Mouse (Mus musculus) left cerebral cortex, adult 18-20 months (tissue): ENCODE measurements around the gene Apbb2. TPM values are rescaled to one million over a fixed set of nuclear protein-coding genes. Genes with fewer than 3 reads are reported as not detected.

Experiments used
- DNase-seq, 2 experiments: peaks; one replicate each; pipeline ENCODE4 v3.0.0; 2021 to 2022; ENCODE audit warnings: low spot score in 2 of 2, mixed read lengths in 1 of 2
- total RNA-seq, 2 experiments: library from RNA; stranded (reverse); gene quantifications; 2 replicates each; pipeline ENCODE4 v1.2.3; 2021

Gene Apbb2
- total RNA-seq, 2 experiments from 2014 or later = 58.6 to 65.9 TPM

DNA sequence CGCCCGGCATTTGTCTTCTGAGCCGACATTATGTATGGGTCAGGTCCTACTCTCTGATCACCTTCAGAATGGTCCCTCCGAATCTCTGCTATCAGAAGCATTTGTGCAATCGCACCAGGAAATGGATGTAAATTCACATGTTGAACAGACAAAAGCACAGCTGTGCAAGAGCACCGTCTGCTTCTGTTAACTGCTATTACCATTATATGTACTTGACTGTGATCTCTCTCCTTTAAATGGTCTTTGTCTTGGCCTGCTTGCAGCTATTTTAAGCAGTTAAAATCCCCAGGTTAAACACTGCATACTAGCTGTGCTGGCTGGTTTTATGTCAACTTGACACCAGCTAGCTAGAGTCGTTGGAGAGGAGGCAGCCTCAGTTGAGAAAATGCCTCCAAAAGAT is 132.6 kb downstream of the Apbb2 start:
- no peak for DNase-seq

DNA sequence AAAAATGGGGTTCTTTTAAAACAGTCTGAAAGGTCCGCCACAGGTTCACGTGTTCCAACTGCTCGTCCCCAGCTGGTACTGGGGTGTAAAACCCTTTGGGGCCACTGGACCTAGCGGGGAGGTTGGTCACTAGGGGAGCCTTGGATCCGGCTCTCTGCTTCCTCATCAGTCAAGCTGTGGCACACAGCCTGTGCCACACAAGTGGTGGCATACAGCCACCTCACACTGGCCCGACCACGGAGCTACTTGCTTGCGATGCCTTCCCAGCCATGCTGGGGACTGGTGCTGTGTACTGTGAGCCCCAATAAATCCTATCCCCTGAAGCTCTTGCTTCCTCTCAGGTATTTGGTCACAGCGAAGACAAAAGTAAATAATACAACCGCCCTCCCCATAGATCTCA is 142.3 kb downstream of the Apbb2 start:
- DNase-seq = no peak

DNA sequence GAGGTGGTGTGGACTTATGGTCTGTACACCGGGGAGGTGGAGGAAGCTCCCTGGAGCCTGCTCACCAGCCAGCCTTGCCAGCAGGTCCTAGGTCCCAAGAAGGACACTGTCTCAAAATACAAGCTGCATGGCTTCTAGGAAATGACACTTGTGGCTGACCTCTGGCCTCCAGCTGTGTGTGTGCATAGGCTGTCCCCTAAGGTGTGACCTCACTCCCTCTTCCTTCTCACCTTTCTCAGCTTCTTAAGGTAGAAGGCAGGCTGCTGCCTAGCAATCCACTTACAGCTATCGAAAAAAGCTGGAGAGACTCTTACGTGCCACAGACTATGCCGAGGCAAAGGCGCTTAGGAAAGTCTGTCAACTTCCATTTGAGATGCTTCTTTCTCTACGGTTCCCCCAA is 142.8 kb downstream of the Apbb2 start:
- DNase-seq = no peak

DNA sequence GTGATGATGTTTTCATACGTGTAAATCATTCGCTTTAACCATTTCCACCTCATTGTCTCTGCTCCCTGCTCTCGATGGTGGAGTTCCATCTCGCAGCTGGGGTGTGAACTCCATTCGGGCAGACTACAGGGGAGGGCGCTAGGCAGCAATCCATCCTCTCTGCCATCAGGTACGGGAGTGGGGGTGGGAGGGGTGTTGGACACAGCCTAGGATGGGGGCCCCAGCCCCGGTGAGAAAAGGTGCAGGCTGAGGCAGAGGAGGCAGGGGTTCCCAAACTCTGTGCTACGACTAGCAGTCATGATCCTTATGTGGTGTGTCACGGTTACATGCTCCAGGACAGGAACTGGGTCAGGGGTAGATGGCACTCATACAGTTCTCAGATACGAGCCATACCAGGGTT is 144.4 kb downstream of the Apbb2 start:
- no peak for DNase-seq

DNA sequence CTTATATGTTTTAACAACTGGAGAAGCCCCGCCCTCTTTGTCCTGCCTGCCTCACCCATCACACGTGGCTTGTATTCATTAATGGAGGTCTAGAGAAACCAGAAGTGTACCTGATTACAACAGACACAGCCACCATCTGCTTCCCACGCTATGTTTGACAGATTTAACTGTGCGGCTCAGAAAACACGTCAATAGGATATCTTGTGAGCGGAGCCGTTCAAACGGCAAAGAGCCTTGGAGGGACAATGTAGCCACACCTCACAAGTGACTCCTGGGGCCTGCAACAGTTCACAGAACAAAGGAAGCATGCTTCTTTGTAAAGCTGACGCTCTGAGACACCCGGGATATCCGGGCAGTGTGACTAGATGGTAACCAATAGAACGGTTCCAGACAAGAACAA is 145.0 kb downstream of the Apbb2 start:
- no peak for DNase-seq

DNA sequence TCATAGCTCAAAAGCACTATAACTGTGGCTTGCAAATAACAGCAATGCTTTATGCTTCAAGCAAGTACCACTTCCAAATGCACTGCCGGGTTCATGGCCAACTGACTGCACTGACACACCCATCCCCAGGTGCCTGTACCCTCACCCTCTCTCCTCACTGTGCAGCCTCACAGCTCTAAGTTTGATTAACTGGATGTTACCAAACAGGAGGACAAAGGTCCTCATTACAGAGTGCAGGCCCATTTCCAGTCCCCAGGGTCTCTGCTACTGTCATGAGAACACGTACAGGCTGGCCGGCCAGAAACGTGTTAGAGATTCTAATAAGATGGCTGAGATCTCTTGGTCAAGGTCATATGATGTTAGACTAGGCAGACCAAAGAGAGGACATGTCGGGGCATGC is 147.7 kb downstream of the Apbb2 start:
- no peak for DNase-seq

DNA sequence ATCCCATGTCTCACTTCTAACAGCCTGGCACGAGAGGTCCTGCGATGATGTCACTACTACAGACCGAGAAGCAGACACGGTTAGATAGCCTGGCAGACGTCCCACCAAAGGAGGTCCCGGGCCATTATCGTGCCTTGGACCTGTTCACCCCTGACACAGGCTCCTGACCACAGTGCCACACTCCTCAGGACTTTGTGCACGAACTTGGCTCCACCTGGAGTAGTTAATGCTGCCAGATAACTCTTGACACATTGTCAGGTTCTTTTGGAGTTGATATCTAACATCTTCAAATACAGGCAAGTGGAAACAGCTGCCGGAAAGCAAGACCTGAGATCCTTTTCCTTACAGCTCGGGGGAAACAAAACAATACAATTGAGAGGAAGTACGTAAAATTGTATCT is 148.9 kb downstream of the Apbb2 start:
- no peak for DNase-seq

DNA sequence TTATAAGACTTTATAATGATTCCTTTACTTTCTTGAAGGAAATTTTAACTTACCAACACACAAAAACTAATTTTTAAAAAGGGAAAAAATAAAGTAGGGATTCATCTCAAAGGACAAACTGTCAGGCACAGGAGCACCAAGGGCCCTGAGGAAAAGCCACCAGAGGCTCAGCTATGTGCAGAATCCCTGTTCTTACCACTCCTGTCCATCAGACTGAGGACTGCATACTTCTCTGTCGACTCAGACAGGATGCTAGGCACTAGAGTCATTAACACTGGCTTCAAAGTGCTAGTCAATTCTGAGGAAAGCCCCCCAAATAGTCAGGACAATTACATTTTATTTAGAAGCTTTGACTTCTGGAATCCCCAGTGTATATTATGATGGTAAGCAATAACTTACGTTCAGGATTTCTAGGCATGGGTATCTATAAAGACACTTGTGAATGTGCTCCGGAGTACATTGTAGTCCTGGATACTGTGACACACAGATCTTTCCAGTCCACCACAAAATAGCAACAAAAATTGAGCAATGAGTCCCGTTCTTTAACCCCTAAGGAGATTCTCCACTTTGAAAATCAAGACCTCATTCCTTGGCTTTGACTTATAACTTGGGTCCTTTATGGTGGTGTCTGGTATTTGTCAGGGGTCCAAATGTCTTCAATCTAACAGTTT is 150.1 kb downstream of the Apbb2 start:
- DNase-seq = no peak

DNA sequence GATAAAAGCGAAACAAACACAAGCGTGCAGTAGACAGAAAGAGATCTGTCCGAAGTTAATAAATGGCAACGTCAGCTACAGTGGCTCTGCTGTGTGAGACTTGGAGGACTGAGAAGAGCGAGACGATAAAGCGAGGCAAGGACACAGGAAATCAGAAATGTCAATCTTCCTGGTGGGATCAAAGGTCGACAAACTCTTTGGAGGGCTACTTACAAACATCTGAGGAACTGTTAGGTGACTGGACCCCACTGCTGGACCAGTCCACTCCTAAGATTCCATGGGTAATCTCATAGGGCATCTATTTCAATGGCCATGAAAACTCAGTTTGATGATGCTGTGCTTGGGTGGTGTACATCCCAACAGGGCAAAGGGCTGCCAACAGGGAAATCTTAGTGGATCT is 155.9 kb downstream of the Apbb2 start:
- DNase-seq = no peak

DNA sequence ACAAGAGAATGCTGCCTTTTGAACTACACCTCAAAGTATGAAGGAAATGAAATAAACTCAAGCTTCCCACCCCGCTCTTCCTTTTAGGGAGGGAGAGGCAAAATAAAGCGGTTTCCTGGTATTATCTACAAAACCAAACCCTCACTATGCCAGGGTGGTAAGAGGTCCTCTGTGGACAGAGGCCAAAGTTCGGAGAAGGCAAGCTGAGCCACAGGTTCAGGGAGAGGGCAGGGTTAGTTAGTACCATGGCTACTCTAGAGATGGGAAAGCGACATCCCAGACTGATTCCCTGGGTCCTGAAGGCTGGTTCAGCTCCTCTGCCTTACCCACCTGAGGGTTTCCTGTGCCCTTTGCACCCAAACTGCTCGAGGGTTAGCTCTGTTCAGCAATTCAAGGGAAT is 159.7 kb downstream of the Apbb2 start:
- no peak for DNase-seq

DNA sequence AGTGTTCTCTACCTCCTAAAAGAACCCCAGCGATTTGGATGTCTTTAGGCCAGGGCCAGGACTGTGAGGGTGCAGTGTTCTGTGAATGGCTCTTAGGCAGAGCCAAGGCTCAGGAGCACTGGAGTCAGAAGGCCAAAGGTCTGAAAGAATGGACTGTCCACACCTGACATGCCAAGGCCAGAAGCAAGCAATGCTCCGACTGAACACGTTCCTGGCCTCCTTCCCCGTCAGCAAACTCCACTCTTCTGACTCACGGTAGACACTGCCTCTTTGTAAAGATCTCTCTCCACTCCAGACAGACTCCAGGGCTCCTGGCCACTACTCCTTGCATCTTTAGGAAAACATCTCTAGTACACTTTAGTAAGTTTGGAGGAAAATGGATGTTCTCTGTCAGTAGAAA is 163.3 kb downstream of the Apbb2 start:
- DNase-seq = no peak

DNA sequence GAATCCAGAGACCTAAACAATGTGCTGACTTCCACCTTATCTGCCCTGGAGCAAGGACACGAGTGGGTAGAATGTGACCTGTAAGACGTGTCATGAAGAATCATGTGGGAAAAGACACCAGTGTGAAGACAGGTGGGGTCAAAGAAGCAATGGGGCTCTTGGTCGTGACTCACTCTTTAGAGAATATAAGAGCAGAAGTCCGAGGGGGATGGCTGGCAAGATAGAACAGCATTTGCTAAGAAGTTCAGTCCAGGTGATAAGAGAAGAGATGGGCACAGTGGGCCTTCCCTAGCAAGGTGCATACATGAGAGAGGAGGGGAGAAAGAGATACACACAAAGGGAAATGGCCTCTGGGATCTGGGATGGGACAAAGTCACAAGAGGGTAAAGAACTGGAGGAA is 163.8 kb downstream of the Apbb2 start:
- DNase-seq = no peak

DNA sequence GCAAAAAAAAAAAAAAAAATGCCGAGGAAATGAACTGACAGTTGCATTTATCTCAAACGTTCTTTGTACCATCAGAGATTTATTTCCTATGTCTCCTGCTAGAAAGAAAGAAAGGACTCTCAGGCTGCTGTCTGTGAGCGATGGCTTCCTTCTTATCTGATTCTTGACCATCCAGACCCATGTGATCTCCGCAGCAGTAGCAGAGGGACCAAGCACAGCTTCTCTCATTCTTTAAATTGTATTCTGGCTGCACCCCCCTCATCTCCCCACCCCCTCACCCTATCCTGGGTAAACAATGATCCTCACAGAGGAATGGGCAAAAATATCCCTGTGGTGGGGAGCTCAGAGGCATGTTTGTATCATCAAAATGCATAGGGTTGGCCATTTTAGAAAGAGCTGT is 165.5 kb downstream of the Apbb2 start:
- DNase-seq = no peak

DNA sequence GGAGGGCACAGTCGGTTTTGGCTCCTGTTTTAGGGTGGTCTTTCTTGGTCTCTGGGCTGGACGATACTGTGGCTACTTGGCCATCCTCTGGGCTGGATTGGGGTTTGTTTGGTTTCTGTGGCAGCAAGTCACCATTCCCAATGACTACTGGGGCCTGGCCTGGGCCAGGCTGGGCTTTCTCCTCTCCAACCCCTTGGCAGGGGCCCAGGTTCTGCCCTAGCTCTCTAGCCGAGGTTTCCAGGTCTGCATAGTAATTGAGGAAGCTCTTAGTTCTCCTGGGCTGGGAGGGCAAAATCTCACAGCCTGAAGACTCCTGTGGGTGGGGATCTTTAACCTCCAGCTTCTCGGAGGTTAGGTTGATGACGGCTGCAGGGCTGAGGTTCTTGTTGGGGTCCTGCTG is 167.0 kb downstream of the Apbb2 start:
- peak in 1 of 2 experiments; percentile 14 for DNase-seq

DNA sequence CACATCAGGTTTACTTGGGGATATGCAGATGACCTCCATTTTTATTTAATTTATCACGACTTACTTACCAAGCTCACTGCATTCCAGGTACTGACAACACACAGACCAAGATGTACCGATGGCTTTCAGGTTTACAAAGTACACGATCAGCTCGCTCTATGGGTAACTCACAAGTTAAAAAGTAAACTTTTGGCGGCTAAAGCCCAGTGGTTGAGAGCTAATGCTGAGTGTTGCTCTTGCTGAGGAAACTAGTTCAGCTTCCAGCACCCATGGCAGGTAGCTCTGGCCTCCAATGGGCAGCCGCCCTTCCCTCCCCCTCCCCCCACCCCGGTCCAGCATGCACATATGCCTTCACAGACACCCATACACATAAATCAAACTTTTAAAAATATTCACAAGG is 173.1 kb downstream of the Apbb2 start:
- DNase-seq = no peak

DNA sequence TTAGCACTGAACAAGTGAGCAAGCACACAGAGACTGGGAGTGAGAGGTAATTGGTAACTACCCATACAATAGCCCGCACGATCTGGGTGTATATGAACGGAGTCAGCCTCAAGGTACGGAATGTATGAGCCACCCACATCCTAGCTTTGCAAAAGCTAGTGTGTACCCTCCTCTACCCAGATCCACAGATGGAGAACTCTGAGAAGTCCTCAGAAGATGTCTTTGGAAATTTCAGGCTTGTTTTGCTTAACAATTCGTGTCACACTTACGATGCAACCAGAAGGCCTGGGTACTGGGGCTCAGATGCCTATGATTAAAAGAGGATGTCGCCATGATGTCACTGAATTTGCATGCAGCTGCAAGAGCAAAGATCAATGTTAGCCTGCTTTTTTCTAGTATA is 176.3 kb downstream of the Apbb2 start:
- no peak for DNase-seq

DNA sequence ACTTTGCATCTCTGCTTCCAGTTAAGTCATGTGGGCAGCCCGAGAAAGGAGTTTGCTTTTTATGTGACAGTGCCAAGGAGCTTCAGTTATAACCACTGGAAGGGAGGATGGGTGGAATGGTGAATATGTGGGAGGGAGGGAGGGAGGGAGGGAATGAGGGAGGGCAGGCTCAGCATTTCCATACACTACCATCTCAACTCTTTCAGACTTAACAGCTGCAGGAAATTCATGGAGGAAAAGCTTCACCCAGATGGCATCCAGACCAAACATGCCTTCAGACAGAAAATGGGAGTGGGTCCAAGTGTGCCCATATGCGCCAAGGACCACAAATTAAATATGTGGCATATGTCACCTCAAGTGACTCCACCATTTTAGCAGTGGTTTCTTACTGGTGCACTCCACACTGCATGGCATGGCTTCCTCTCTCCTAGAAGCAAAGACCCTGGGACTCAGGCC is 181.8 kb downstream of the Apbb2 start:
- no peak for DNase-seq

DNA sequence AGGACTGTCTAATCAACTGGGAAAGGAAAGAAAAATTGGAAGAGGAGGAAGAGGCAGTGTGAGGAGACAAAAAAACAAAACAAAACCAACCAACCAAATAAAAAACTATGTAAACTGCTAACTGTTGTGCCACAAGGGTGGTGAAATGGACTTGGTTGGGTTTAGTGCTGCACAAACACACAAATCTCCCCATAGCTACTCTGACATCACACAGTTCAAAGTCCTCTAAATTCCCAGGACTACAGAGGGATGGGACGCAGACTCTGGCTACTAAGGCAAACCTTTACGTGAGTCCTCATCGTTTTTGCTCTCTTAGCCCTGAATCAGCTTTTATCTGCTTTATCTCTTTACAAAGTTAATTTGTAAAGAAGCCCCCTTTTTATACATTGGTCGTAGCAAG is 183.4 kb downstream of the Apbb2 start:
- no peak for DNase-seq

DNA sequence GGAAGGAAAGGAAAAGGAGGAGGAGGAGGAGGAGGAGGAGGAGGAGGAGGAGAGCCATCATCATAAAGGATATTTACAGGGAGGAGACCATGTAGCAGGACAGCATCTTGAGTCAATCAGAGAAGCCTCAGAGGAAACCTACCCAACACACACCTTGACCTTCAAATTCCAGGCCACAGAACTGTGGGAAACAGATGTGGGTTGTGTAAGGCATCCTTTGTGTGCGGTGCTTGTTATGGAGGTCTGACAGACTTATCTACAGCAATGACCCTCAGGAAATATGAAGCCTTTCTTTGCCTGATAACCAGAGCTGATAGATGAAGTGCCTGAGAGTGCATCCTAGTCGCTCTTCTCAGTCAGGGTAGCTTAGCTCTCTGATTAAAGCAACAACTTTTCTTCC is 189.5 kb downstream of the Apbb2 start:
- DNase-seq = no peak

DNA sequence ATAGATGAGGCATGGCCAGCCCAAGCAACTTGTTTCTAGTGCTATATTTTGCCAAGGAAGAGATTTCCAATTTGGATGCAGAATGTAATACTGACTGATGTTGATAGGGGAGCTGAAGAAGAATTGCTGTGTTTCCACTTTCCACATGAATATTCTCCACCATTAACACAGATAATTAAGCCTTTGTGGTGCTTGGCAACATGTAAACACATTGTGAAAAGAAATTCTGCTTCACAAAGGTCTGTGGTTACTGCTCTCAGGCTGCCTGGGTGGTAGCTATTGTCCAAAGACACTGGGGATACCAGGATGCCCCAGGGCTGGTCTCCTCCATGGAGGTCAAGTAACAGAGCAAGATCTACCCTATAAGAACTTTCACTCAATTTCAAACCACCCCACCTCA is 190.5 kb downstream of the Apbb2 start:
- no peak for DNase-seq

DNA sequence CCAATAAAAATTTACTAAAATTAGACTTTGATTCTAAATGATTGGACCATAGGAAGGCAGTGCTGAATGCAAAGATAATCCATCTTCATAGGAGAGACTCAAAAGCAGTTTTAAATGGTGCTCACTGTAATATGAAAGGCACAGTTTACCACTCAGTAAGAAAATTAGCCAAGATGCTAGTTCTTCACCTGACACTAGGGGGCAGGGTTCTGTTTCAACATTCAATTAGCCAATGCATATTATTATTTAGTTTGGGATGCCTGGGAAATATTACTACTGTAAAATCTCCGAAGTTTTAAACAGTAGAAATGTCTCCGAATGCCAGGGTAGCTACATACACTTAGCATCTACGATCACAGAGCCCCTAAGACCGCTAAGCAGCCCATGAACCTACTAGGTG is 194.7 kb downstream of the Apbb2 start:
- DNase-seq = peak in 1 of 2 experiments; percentile 60

DNA sequence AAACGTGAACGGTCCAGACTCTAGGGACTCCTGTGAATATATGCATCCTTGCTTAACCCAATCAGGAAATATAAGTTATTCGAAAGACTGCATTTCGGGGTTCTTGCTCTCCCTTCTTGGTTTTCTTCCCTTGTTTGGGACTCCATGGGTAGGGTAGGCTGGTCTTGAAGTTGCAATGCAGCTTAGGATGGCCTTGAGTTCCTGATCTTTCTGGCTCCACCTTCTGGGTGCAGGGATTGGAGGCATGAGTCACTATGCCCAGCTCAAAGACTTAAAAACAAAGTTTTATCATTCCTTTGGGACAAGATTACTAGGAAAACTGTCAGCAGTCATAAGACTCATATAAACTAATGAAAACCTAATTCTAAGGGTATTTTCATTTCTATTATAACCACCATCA is 195.1 kb downstream of the Apbb2 start:
- DNase-seq = no peak

DNA sequence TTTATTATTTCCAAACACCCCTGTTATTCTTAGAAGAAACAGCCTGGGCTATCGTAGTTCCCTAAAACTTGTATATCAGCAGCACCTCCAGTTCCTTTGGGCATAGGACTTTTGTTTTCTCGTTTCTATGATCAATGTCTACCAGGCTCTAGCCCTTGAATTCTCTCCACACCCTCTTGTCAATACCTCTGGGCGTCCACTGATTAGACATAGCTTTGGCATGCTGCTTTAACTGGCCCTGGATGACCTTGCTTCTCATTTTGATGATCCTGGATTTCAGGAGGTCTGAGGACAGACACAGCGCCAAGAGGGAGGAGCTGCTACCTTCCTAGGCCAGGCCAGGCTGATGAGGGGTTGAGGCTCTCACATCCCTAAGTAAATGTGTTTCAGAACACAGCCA is 196.6 kb downstream of the Apbb2 start:
- no peak for DNase-seq

DNA sequence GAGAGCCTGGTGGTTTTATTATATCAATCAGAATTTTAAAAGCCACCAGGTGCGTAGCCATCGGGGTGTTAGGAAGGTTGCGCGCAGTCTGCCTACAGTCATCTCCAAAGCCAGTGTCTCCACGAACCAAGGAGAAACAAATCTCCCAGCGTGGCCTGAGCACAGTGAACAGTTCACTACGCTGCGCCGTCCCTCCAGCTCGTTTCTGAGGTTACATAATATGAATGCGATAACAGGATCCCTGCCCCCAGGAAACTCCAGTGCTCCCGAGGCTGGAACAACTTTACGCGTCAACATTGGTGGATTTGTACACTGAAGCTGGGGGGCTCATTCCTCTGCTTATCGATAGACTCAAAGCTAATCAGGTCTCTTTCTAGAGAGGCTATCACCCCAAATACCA is 197.4 kb downstream of the Apbb2 start:
- DNase-seq = no peak
